15 mouse cellular contexts compared by ENCODE assay signal in genomic region chr9:61011066-61011465, GRCm38 (mm10).
A peak's percentile ranks its signal among the peaks of the same experiment; 100 is the strongest.
DNase-seq lines count a peak whose midpoint lies in the region; TF ChIP-seq lines count a peak whose summit lies in the region.
"Had no signal": no experiment of that assay in that cellular context is flagged by ENCODE, and none has a peak within 500 bp of the region (broad histone marks: within the 10 kb centered on the region; RNA-seq: fewer than 3 reads in every experiment).

No protein-coding gene starts in this region.

- no peaks in the 10 kb centered on the region for H3K9me3 ChIP-seq in ES-E14 (ENCODE audit: control insufficient read depth, insufficient read depth, low read depth, low read length)
- H3K9me3 ChIP-seq: heart, embryonic 15.5 days; hindbrain, embryonic 15.5 days; midbrain, embryonic 15.5 days had no signal

- H3K4me3 ChIP-seq in kidney, adult 2 months (ENCODE audit: insufficient read depth, low read depth, low read length): no peak overlapping the region
- H3K4me3 ChIP-seq in testis, adult 2 months (ENCODE audit: control insufficient read depth, low read depth, low read length): no peak overlapping the region
- no peak overlapping the region for H3K4me3 ChIP-seq in ES-E14 (ENCODE audit: insufficient read depth in 1 of 2, low read depth in 1 of 2, low read length in 2 of 2, poor library complexity in 1 of 2, severe bottlenecking in 1 of 2)
- H3K4me3 ChIP-seq in small intestine, adult 2 months (ENCODE audit: low read depth, low read length): no peak overlapping the region
- H3K4me3 ChIP-seq: heart, embryonic 15.5 days; hindbrain, embryonic 15.5 days; limb, embryonic 13.5 days; midbrain, embryonic 15.5 days had no signal

- no peaks in the 10 kb centered on the region for H3K4me1 ChIP-seq in kidney, adult 2 months (ENCODE audit: control insufficient read depth, insufficient read depth, low read length)
- H3K4me1 ChIP-seq in testis, adult 2 months (ENCODE audit: control insufficient read depth, insufficient read depth, low read length): peaks cover 3% of the 10 kb centered on the region; the same call in 1 of the 2 replicates
- H3K4me1 ChIP-seq in ES-E14 (ENCODE audit: control insufficient read depth in 2 of 2, insufficient read depth in 2 of 2, low read length in 2 of 2, poor library complexity in 1 of 2): peaks cover 0 to 3% of the 10 kb centered on the region in 2 experiments; a peak in 1 of 4 replicates
- H3K4me1 ChIP-seq in small intestine, adult 2 months (ENCODE audit: control insufficient read depth, insufficient read depth, insufficient read length, low read length): no peaks in the 10 kb centered on the region
- H3K4me1 ChIP-seq: heart, embryonic 15.5 days; hindbrain, embryonic 15.5 days had no signal

- H3K36me3 ChIP-seq in kidney, adult 2 months (ENCODE audit: control insufficient read depth, insufficient read depth, low read length): no peaks in the 10 kb centered on the region
- H3K36me3 ChIP-seq in testis, adult 2 months (ENCODE audit: control insufficient read depth, insufficient read depth, low read length): no peaks in the 10 kb centered on the region
- H3K36me3 ChIP-seq in ES-E14 (ENCODE audit: control insufficient read depth, insufficient read depth, low read length, poor library complexity, severe bottlenecking): no peaks in the 10 kb centered on the region
- H3K36me3 ChIP-seq in small intestine, adult 2 months (ENCODE audit: control insufficient read depth, insufficient read depth, low read length): no peaks in the 10 kb centered on the region
- H3K36me3 ChIP-seq: heart, embryonic 15.5 days; hindbrain, embryonic 15.5 days; limb, embryonic 13.5 days; midbrain, embryonic 15.5 days had no signal

- H3K27ac ChIP-seq in kidney, adult 2 months (ENCODE audit: insufficient read depth, low read depth, low read length): no peak overlapping the region
- H3K27ac ChIP-seq in testis, adult 2 months (ENCODE audit: control insufficient read depth, insufficient read depth, low read depth, low read length): no peak overlapping the region
- no peak overlapping the region for H3K27ac ChIP-seq in ES-E14 (ENCODE audit: insufficient read depth, low read depth, low read length, poor library complexity, severe bottlenecking)
- H3K27ac ChIP-seq in small intestine, adult 2 months (ENCODE audit: insufficient read depth, low read depth, low read length): no peak overlapping the region
- H3K27ac ChIP-seq: heart, embryonic 15.5 days; hindbrain, embryonic 15.5 days; limb, embryonic 13.5 days; macrophage; midbrain, embryonic 15.5 days had no signal

- no peak for DNase-seq in kidney, adult 2 months
- DNase-seq in kidney, postnatal 25 days: no peak
- DNase-seq in testis, postnatal 14 days (ENCODE audit: low spot score): no peak
- DNase-seq in ES-E14 (ENCODE audit: low read depth, low spot score): no peak
- no peak for DNase-seq in ovary, postnatal 14 days (ENCODE audit: low spot score)
- no peak for DNase-seq in neural tube, embryonic 10.5 days (ENCODE audit: extremely low spot score, low spot score)
- DNase-seq: cerebellum, postnatal 36 days; layer of hippocampus, postnatal 36 days had no signal

- no peaks in the 10 kb centered on the region for H3K27me3 ChIP-seq in kidney, adult 2 months (replicated peaks; ENCODE audit: control insufficient read depth, insufficient read depth, low read length)
- no peaks in the 10 kb centered on the region for H3K27me3 ChIP-seq in testis, adult 2 months (ENCODE audit: control insufficient read depth, insufficient read depth, low read length)
- H3K27me3 ChIP-seq in small intestine, adult 2 months (ENCODE audit: control insufficient read depth, insufficient read depth, low read length): no peaks in the 10 kb centered on the region
- H3K27me3 ChIP-seq: hindbrain, embryonic 15.5 days; midbrain, embryonic 15.5 days had no signal

- in situ Hi-C loops in ES-E14 (cut with MboI; ENCODE audit: low sequenced_read_pairs in 2 of 2, unreplicated experiment in 2 of 2): loop anchor here (10.0 to 25.0 kb wide), 2 partner anchors 876 to 884 kb away; no protein-coding TSS in a partner anchor

- TF ChIP-seq CTCF in kidney, adult 2 months (conservative IDR thresholded peaks at IDR 0.05; ENCODE audit: insufficient read depth, insufficient read length, low read depth, low read length): peak; percentile 29; the same call in 1 of the 2 replicates
- TF ChIP-seq CTCF in testis, adult 2 months (IDR thresholded peaks at IDR 0.05; ENCODE audit: control insufficient read depth, insufficient read depth, insufficient replicate concordance, low read depth, low read length): peak; percentile 76; the same call in 1 of the 2 replicates
- TF ChIP-seq CTCF in small intestine, adult 2 months (IDR thresholded peaks at IDR 0.05; ENCODE audit: extremely low read depth, insufficient read length, insufficient replicate concordance, low read depth, low read length): peak; percentile 47; the same call in 1 of the 2 replicates

- no peak overlapping the region for H3K9ac ChIP-seq in ES-E14 (ENCODE audit: insufficient read depth, low read depth, low read length, poor library complexity, severe bottlenecking)
- H3K9ac ChIP-seq: heart, embryonic 15.5 days; hindbrain, embryonic 15.5 days; limb, embryonic 13.5 days; midbrain, embryonic 15.5 days had no signal

- no peak for TF ChIP-seq POLR2A in kidney, adult 2 months (IDR thresholded peaks at IDR 0.05; ENCODE audit: low read depth, low read length)
- no peak for TF ChIP-seq POLR2A in testis, adult 2 months (IDR thresholded peaks at IDR 0.05; ENCODE audit: control insufficient read depth, low read depth, low read length)
- no peak for TF ChIP-seq POLR2A in small intestine, adult 2 months (IDR thresholded peaks at IDR 0.05; ENCODE audit: low read depth, low read length)

TF ChIP-seq in ES-E14, 5 proteins besides CTCF, POLR2A, EP300 and RAD21:
- TF ChIP-seq CHD2 (IDR thresholded peaks at IDR 0.05; ENCODE audit: low read depth, low read length) (no peak), HCFC1 (IDR thresholded peaks at IDR 0.05; ENCODE audit: borderline replicate concordance, insufficient read depth, low read length) (no peak), ZC3H11A (IDR thresholded peaks at IDR 0.05; ENCODE audit: borderline replicate concordance, low read depth, low read length) (peak; percentile 79)
